Mouse (Mus musculus): Measurements from ENCODE around the gene Tef.

DNA sequence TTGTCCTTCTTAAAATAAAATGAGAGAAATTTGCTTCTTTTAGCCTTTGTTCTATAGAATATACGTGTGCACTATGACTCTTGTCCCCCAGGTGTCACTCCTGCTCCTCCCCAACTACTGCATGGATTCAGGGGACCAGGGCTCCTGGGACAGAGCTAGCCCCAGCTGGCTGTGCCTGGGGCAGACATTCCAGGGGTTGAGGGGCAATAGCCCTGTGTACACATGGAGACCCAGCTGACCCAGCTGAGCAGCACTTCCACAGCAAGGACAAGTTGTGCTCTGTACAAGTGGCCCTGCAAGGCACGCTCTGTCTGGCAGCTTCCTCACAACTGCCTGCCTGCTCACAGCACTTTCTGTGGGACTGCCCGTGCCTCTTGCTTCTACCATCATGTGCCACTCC lies 6.0 kb upstream of the Tef start:
- TF ChIP-seq CTCF (IDR thresholded peaks at IDR 0.05; ENCODE audit: low read depth, low read length) (peak; percentile 20), EP300 (IDR thresholded peaks at IDR 0.05; ENCODE audit: insufficient read depth, low read depth, low read length) (no peak)

All from ES-Bruce4 (cell line).